Mouse (Mus musculus) naive thymus-derived CD4-positive, alpha-beta T cell, adult 2 months (primary cell): ENCODE data around the gene Thtpa.

ENCODE experiments used
- DNase-seq: peaks from one replicate; pipeline ENCODE4 v3.0.0-alpha.2; 2011; ENCODE audit warnings: low read depth

Thtpa gene

DNA sequence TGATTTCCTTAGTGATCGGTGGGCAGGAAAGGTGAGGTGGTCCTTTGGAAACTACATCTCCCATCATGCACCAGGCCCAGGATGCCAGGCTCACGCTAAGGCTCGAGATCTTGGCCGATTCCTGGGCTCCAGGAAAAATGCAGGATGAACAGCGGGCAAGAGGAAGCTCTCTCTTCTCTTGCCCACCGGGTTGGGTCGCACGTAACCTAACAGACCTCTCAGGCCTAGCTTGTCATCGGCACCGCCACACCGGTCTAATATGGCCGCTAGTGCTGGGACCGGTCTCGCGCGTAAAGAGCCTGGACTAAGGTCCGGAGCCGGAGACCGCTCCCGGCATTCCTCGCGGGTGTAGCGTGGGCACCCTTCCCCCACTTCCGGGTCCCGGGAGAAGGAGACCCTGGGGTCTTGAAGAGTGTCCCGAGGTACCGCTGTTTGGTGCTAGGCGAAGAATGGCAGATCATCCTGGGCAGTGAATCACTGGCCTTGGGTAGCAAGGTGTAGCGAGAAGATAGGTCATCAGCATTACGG lies at the start of gene Thtpa:
Gene Thtpa (plus strand): TSS at position 81 of the 528 bp plus-strand sequence.
- DNase-seq, result peak; percentile 68

GRCm38 (mm10) chr14:55047971-55048531 lies 46.5 kb upstream of the Thtpa start:
- DNase-seq, result no peak

- DNase-seq, result no peak
Measured at GRCm38 (mm10) chr14:55052496-55052895, 42.1 kb upstream of the Thtpa start.

- no peak for DNase-seq
Measured at GRCm38 (mm10) chr14:55053050-55053449, 41.5 kb upstream of the Thtpa start.

DNA sequence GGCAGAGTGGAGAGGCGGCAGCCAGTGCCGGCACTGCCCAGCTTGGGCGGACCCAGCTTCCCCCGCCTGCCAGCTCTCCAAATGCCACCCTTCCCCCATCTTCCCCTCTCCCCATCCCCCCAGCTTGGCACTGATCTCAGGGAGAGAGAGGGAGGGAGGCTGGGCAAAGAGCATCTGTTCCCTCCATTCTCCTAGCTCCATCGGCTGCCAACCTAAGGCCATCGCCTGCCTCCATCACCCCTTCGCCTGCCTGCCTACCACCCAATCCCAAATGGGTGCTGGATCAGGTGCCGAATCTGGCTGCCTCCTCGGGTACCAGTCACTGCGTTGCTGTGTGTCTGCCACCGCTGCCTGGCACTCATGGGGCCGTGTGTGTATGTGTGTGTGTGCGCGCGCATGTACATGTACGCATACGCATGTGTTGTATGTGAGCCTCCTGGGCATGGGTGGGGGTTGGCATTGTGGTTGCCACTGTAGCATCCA lies 40.8 kb upstream of the Thtpa start:
- no peak for DNase-seq

DNA sequence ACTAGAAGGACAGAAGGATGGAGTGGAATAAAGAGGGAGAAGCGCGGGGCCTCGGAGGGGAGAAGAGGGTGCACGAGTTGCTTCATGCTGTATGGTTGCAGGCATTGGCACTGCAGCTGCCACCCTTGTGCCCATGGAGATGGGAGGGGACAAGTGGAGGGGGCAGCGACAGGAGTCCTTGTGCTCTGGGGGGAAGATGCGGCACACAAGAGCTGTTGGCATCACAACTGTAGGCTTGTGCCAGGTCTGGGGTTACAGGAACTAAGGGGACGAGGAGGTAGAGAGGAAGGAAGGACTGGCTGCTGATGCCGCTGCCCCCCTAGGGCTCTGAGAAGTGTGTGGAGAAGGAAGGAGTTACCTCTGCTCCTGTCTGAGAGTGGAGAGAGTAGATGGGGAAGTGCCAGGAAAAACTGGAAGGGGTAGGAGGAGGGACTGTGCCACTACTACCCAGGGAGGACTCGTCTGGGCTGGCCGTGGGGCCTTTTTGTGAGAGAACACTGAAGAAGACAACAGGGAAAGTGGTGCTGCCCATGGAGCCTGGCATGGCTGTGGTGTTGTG lies 40.3 kb upstream of the Thtpa start:
- no peak for DNase-seq

DNA sequence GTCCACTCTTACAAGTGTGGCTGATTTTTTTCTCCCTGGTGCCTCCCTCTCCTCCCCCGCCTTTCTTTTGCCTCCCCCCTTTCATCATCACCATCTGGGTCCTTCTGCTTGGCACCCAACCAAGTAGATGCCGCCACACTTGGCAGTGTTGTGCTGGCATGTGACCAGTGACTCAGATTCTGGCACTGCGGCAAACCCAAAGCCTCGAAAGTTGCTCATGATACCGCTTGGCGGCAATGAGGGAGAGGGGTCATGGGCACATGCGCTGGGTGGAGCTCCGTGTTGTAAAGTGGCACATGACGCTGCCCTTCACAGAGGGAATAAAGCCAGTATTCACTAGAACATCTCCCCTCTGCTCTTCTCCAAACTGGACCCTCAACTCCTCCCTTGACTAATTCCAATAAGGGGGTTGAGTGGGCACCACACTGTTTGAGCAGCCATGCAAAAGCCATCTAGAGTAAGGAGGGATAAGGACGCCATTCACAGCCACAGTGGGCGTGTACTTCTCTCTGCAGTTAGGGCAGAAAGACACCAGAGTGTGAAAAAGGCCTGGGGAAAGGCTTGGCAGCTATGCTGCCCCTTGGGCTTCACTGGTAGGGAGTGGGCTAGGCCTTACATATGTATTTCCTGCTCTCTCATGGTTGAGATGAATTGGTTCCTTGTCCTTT lies 39.3 kb upstream of the Thtpa start:
- no peak for DNase-seq

DNA sequence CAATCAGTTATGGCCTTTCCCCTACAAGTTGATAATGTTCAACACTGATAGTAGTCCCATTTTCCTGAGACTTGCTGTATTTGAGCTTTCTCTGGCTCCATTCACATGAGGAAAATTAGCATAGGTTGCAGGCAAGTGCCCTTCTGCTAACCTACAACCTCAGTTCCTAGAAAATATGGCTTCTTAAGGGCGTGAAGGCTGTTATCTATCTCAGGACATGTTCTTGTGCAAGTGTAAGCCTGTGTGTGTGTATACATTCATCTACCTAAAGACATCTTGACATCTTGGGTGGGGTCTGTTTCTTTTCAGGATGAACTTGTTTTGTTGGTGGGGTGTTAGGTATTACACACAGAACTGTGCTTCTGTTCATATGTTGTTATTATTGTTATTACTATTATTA lies 35.6 kb upstream of the Thtpa start:
- DNase-seq, result no peak

GRCm38 (mm10) chr14:55059931-55060330 lies 34.7 kb upstream of the Thtpa start:
- DNase-seq, result no peak

- no peak for DNase-seq
Measured at GRCm38 (mm10) chr14:55061845-55062244, 32.7 kb upstream of the Thtpa start.

- peak; percentile 16 for DNase-seq
Measured at GRCm38 (mm10) chr14:55062626-55063025, 32.0 kb upstream of the Thtpa start.

GRCm38 (mm10) chr14:55063117-55063516 lies 31.5 kb upstream of the Thtpa start:
- no peak for DNase-seq

GRCm38 (mm10) chr14:55063581-55064381 lies 30.8 kb upstream of the Thtpa start:
- DNase-seq, result no peak

DNA sequence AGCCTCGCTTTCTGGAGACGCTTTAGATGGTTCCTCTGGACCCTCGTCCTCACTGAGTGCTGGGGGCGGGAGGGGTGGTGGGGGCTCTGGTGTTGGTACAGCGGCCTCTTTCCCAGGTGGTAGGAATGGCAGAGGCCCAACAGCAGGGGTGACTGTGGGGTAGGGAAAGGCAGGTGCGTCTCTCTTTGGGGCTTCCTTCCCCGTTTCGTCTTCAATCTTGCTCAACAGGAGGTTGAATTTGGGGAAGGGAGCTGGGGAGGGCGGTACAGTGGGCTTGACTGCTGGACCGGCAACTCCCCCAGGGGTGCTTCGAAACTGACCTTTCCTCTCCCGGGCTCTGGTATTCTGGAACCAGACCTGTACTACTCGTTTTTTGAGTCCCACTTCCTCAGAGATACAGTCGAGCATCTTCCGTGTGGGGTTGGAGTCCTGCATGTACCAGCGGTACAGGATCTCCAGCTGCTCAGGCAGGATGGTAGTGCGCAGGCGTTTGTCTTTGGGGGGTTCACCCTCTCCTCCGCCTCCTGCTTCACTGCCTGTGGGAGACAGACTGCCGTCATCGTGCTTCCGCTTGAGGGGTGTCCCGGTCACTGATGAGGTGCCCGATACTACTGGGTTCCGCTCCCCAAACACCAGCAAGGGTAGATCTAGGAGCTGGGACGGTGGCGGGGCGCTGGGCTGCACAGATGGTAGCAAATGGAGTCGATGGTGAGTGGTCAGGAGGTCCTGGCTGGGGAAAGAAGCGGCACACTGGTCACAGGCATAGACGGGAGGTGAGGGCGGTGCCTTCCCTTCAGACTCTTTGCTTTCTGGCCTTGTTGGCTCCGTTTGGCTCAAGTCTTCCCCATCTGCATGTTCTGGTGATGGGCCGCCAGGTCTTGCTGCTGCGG lies 29.9 kb upstream of the Thtpa start:
- DNase-seq, result no peak

- DNase-seq, result no peak
Measured at GRCm38 (mm10) chr14:55065391-55065790, 29.2 kb upstream of the Thtpa start.

DNA sequence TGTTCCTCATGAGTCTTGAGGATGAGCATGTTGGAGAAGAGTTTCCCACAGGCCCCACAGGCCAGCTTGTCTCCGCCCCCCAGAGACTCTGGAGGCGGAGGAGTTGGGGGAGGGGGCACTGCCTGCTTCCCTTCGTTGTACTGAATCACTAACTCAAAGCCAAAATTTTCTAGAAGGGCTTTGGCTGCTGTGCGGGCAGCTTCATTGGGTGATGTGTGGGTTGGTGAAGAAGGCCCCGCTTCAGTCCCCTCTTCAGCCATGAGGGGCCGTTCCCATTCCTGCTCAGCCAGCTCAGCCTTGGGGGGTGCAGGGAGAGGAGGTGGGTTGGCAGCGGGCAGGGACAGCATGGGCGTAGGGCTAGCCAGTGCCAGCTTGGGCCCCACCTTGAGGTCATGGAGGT lies 28.5 kb upstream of the Thtpa start:
- no peak for DNase-seq

GRCm38 (mm10) chr14:55071756-55072155 lies 22.8 kb upstream of the Thtpa start:
- DNase-seq, result no peak

DNA sequence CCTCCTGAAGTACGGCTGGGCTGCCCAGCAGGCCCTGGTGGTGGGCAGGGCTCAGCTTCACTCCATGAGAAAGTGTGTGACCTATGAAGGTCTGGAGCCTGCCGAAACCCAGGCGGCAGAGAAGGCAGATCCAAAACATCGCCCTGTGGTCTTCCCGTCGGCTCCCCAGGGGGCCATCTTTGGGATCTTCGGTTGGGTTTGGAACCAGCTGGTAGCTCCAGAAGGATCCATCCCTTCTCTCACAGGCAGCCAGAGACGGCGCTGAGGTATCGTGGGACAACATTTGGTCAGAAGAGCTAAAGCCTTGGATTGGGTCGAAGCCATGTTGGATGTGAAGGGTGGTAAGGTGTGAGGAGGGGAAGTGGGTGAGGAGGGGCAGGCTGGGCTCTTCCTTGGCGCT lies 20.2 kb upstream of the Thtpa start:
- no peak for DNase-seq

DNA sequence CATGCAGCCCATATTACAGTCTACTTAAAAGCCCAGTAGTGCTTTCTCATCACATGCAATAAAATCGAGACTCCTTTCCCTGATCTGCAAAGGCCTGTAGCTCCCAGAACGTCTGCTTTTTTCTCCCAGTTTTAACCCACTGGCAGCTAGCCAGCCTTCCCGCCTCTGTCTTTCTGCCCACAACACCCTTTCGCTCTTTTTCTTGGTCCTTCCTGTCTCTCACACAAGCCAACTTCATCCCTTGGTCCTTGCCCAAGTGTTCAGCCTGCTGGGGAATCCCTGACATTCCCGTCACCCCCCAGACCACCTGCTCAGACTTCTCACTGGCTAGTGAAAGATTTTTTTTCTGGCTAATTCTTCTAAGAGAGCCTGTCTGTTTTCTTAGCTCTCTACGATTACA lies 18.4 kb upstream of the Thtpa start:
- no peak for DNase-seq

- no peak for DNase-seq
Measured at GRCm38 (mm10) chr14:55076956-55077355, 17.6 kb upstream of the Thtpa start.
